Mouse (Mus musculus) right cerebral cortex, postnatal 10 days (tissue): ENCODE results near the gene Washc4.
A peak's percentile ranks its signal among the peaks of the same experiment; 100 is the strongest.

Experiments
- DNase-seq, 2 experiments: peaks; one replicate each; pipeline ENCODE4 v3.0.0; 2021; ENCODE audit warnings: low spot score in 2 of 2

Washc4 gene

DNA sequence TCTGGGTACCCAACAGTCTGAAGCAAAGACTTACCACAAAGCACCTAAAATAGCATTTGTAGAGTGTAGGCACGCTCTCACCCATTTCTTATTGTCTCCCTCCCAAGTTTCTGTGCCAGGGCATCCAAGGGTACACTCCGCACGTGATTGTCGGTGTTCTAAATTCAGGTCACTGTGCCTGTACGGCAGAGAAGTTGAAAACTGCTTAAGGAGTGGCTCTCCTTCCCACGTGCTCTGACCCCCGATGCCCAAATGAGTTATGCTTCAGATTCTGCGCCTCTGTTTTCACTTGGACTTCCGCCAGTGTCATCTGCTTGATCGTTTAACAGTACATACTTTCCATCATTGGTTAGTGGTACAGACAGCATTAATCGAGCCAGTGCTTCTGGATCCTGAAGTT, 57.1 kb downstream of the Washc4 start:
- DNase-seq: peak in 1 of 2 experiments; percentile 31

DNA sequence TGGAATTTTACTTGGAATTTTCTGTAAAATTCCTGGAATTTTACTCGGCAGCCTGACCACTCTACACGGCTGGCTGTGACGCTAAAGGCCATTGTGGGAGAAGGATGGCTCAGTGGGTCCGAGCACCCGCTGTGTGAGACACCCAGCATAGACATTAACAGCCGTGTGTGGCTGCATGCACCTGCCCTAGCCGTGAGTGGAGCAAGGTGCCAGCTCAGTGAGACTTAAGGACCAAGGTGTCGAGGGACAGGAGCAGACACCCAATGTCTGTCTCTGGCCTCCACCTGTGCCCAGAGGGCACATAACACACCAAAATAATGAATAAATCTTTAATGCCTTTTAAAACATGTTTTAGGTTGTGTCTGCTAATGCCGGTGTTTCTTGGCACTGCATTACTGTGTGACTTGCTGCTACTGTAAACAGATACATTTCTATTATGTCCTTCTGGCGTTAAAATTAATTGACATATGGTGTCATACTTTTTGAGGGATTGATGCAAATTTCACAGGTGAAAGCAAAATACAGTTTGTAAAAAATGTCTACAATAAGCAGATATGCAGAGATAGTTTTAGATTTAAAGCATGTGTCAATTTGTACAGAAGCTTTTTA, 60.5 kb downstream of the Washc4 start:
- DNase-seq: no peak

DNA sequence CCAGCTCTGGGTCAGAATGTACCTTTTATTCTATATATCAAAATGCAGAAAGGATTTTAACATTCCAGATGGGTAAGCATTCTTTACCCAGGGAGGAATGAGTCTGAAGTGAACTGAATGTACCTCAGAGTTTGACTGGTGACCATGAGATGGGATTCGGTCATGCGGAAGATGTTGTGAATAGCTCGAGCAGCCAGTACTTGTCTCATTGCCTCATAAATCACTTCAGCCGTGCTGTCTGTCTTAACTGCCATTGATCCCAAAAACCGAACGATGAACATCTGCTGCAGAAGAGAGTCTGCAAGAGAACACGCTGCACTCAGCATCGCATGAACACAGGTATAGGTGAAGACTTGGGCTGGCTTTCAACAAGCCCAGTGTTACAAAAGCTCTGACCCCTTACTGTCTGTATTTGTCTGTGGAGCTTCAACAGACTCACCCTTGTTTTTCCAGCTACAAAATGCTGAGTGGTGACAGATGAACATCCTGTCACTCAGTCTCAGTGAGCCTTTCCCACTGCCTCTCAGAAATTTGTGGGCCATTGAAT, 62.2 kb downstream of the Washc4 start:
- no peak for DNase-seq

DNA sequence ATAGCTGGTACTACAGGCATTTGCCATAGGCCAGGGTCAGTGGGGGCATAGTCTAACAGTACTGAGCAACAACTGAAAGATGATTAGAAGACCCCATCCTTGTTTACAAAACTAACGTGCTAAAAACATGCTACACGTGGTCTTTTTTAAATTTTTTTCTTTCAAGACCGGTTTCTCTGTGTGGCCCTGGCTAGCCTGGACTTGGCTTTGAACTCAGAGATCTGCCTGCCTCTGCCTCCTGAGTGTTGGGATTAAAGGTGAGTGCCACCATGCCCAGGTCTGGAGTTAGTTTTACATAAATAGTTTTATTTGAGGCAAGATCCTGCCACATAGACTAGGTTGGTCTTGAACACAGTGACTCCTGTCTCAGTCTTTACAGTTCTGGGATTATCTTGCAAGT, 63.6 kb downstream of the Washc4 start:
- DNase-seq: no peak

DNA sequence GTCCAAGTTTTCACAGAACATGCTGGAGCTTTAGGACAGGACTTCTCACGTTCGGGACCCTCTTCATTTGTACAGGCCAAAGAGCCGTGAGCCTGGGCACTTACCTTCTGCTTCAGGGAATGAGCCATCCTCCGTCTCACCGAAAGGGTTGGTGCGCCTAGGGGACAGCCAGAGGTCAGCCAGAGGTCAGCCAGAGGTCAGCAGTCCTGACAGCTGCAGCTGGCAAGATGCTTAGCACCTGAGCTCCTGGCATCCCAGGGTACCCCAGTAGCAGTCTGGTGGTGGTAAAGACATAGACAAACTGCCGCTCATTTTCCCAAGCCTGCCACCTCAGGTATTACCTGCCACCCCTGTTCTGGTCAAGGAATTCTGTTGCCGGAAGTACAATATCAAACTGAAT, 65.0 kb downstream of the Washc4 start:
- peak in 1 of 2 experiments; percentile 17 for DNase-seq

DNA sequence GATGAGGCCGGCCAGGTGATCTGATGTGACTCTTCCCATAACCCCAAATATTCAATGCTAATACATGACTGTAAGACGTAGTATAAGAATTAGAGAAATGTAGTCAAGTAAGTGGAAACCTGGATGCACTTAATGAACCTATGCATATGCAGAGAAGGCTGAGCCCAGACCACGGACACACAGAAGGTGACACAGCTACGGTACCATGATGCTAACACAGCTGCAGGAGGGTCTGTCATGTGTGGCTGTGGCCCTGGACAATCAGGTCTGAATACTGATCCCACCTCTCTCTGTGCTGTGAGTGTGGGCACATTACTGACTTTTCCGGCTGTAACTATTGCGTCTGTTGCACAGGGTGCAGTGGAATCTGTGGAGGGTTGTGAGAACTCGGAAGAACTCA, 67.0 kb downstream of the Washc4 start:
- DNase-seq: no peak

DNA sequence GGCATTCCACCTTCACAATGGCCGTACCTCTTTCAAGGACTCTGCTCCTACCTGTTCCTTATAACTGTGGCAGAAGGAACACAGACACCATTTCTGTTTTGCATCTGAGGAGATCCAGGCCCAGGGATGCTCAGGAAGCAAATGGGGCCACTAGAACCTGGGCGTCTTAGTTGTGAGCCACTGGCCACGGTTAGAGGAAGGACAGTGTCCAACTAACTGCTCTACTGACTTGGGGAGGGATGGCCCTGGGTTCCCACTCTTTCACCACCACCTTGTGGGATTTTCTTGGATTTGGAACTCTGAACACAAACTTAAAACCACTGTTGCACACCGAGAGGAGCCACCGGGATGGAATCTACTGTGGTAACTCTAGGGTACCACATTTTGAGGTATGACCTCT, 68.3 kb downstream of the Washc4 start:
- peak in 1 of 2 experiments; percentile 15 for DNase-seq

DNA sequence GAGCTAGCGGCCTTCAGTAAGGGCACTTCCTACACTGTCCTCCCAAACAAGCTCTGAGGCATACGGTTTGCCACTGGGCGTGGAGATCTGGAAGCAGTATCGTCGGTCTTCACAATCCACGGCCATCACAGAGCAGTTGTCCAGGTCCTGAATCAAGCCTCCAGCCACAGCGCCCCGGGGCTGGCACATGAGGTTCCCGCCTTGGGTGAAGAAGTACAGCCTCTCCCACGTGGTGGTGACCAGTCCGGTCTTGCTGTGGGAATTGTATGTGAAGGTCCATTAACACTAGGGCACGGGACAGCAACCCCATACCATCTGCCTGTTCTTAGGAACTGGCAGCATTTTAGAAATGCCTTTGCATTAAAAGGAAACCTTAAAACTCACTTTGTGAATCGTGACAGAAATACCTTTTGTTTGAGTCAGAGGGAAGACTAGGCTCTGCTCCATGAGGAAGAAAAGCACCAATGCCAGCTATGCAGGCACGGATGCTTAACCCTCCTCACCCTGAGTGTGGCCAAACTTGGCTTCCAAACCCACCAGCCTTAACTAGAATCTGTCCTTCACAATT, 69.2 kb downstream of the Washc4 start:
- peak in 1 of 2 experiments; percentile 18 for DNase-seq

DNA sequence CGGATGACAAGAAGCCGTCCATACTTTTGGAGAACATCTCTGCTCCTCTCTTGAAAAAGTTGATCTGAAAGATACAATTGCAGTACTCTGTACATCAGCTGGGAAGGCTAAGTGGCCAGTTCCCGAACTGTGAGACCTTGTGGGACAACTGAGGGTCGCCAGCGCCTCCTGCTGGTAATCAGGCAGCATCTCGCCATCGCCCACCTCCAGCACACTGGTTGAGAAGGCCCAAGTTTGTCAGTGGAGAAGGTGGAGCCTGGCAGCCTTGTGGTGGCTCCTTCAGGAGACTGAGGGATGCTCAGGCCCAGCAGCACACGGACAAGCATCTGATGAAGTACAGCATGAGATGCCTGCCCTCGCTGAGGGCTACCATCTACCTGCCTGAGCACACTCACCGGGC, 73.8 kb downstream of the Washc4 start:
- peak in 1 of 2 experiments; percentile 35 for DNase-seq

DNA sequence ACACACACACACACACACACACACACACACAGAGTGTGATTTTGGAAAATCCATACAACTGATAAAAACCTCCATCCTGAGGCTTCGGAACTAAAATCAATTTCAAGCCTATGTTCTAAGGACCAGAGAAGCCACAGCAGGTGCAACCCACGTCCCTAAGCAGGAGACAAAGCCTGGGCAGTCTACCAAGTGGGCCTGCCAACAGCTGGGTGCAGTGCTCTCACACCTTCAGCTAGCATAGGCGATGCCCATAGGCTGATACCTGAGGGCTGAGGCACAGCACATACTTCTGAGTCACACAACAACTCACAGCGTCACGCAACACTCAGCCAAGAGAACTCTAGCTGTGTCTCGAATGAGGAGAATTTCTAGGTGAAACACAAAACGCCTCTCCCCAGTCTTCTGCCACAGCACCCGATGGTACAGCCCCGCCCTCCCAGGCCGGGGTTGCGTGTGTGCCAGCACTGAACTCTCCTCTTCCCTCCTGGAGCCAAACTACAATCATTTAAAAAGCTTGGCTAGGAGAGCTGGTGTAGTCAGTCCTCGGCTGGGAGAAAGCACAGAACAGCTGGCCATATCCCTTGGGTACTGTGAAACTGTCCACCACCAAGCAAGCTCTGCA, 75.4 kb downstream of the Washc4 start:
- DNase-seq: no peak

DNA sequence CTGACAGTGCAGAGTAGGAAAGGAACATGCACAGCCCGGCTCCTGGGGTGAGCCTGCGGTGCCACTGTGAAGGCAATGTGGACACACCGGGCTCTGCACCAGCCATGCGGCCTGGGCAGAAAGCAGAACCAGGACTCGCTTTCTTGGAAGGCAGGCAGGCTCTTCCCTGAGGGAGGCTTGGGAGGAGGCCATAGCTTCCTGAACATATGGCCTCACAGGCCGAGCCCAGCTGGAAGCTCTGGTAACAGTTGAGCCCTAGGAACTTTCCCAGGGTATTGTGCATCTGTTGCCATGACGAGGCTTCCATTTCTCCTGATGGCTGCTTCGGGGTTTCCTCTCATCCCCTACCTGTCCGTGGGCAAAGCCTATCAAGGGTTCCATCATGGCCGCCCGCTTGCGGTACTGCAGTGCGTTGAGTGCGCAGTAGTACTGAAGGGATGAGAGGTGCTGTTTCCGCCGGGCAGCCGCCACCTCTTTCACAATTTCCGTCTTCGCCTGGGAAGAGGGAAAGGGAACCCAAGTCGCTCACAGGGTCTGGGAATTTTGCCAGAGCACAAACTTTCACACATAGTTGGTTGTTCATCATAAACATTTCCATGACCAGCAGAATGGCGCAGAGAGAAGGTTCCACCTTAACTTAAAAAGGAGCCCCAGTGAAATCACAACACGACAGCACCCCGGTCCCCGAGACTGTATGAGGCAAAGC, 77.0 kb downstream of the Washc4 start:
- no peak for DNase-seq

DNA sequence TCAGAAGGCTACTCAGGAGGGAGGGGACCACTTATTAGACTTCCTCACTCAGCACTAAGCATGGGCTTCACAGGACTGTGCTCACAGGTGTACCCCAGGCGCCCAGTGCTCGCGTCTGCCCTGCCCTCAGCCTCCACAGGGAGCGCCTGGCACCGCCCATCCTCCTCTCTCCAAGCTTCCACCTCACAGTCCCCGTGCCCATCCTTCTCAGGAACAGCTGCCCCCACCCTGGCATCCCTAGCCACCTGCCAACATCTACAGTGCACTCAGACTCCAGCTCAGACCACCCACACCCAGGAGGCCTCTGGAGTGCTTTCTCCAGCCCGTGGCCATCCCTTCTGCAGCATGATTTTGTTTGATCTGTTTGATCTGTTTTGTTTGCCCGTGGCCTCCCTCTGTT, 80.5 kb downstream of the Washc4 start:
- no peak for DNase-seq

DNA sequence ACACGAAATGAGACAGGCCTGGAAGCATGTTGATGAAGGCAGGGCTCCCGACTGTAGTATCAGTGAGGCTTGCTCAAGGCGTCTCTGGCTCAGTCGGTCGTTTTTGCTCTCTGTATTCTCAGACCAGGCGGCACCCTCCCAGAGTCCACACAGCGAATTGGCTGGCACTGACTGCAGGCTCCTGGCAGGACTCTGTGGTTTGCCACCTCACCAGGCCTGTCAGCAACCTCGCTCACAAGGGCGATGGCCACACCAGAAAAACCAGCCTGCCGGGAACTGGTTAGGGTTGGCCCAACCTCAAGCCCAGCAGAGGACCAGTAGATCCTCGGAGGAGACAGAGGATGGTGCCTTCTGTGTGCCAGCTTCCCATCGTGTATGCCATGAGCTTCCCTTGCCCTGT, 81.3 kb downstream of the Washc4 start:
- DNase-seq: peak in 1 of 2 experiments; percentile 55

DNA sequence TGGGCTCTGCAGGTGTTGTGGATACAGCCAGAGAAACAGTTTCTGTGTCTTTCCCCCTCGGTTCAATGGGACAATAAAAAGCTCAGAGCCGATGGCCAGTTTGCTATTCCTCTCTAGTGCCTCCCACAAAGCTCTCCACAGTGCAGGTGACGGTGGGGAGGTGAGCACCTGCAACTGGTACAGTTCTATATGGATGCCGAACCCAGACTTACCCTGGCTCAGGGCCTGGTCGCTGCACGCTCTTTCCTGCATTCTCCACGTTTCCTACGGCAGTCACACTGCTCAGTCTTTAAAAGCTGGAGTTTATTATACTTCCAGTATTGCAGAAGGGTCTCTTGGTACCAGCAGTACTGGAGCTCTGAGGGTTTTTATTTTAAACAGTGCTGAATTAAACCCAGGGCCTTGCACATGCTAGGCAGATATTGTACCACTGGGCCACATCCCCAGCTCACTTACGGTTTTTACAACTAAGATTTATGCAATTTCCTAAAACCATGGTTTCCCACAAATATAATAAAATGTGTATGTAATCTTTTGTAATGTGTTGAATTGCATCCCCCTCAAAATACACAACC, 83.6 kb downstream of the Washc4 start:
- no peak for DNase-seq

DNA sequence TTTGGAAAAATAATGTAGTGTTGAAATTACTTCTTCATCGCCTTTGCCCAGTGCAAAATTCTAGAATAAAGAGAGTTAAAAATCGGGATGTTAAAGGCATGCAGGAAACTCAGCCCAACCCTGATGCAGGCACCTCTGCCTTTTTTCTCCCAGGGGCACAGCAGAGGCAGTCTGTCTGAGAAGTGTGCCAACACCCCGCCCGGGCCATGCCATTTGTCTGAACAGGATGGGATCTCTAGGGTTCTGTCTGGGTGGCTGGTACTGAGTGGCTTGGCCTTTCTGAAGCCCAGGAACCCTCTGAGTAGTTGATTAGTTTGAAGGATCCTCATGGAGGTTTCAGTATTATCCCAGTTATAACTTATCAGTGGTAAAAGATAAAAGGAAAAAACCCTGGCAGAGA, 84.7 kb downstream of the Washc4 start:
- DNase-seq: no peak

DNA sequence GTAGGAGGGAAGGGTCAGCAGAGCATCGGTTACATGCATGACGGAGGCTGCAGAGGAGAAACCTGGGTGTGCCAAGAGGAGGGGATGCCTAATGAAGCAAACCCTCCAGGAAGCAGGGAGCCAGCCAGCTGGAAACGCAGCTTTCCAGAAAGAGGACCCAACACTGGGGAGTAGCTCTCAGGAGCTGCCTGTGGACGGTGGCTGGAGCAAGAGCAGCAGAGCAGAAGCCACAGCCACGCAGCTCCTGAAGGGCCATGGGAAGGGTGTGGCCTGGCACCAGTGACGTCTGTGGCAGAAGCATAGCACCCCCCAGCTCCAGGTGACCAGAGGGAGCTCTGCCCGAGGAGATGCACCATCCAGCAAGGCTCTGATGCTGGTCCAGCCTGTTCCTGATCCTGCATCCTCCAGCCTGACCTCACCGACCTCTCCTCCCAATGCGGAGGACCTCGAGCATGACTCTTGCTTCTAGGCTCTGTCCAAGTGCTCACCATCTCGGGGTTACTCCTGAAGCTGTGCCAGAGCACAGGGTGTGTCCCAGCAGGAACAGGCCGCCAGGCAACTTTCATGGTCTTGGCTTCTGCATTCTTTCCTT, 85.7 kb downstream of the Washc4 start:
- no peak for DNase-seq

DNA sequence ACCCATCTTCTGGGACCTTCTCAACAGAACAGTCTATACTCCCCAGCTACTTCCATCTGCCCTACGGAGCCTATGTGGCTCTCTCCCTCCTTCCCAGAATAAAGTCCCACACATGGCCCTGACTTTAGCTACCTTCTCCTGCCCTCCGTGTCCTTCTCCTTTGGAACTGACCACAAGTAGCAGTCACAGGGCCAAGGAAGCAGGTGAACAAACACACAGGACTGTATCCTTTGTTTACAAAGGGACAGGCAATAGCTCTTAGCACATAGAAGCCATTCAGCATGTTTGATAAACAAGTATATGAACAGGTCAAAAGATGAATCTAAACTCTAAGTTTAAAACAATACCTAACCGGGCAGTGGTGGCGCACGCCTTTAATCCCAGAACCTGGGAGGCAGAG, 86.3 kb downstream of the Washc4 start:
- no peak for DNase-seq

DNA sequence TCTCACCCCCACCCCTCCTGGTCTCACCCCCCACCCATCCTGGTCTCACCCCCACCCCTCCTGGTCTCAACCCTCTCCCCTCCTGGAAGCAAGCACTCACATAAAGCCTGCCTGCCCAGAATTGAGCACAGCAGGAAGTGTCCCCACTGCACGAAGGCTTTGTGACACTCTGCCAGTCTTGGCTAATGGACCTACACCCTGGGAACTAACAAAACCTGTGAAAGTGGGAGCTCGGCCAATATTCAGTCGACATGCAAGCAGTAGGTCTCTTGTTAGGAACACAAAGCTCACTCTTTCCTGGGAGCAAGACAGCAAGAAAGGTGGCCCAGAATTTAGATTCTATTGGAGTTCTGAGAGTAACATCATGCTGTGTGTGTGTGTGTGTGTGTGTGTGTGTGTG, 87.3 kb downstream of the Washc4 start:
- DNase-seq: peak; percentile 81 to 83

DNA sequence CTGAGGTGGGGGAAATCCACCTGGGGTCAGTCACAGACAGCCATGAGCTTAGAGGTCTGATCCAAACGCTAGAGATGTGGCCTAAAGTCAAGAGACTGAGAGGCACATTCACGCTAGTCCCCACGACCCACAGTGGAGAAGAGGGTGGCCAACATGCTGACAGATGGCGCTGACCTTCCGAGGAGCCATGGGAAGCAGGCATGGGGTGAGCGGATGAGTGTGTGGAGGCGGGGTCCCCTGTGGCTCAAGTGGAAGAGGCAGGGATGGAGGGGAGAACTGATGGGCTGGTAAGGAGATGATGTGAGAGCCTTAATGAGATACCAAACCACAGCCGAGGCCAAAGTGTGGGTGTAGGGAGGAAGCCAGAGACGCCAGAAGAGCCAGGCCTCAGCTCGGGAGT, 88.2 kb downstream of the Washc4 start:
- no peak for DNase-seq

DNA sequence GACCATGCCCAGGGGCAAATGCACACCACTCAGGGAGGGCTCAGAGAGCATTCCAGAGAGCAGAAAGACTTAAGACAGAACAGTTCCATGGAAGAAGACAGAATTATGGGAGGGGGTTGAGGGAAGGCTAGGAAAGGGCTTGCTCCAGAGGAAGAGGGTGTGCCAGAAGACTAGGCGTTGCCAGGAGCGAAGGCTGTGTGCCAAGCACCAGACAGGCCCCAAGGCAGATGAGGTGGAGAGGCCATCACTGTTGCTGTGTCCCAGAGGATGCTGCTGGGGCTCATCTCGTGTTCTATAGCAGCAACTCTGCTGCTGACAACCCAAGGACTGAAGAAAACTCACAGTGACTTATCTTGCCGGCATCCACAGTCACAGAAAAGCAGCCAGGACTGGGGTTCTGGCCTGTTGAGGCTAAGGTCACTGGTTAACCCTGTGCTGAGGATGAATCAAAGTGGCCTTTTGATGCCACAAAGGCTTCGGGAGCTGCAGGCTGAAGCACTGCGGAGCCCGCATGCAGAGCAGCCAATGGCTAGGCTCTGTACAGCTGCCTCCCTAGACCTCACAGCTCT, 89.3 kb downstream of the Washc4 start:
- no peak for DNase-seq

DNA sequence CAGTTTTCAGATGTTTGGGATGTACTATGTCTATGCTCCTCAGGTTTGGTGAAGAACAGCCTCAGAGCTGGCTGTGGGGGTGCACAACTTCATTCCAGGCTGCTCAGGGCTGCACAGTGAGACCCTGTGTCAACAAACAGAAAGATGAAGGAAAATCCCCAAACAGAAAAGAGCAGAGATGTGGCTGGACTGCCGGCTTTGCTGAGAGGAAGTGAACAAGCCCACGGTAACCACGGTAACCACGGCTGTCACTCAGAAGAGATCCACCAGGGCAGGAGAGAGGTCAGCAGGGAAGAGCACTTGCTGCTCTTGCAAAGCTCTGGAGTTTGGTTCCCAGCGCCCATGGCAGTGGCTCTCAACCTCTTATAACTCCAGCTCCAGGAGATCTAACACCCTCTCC, 90.9 kb downstream of the Washc4 start:
- DNase-seq: peak; percentile 59 to 63

DNA sequence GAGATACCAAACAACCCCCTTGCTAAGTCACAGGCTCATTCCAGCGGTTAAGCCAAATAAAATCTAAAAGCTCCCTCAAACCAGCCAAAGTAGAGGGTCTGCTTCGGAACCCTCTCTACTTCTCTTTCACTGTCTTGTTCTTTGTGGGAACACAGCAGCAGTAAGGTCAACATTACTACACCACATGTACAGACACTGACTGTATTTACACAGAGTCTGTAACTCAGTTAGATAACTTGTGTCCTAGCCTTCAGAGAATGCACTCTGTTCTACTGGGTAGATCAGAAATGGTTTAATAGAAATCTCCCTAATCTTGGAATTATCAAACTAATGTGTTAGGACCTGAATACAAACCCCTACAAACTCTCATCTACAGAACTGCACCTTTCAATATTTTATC, 92.6 kb downstream of the Washc4 start:
- DNase-seq: no peak
